Mouse (Mus musculus) v-Abl transformed pro-B cells (cell line): ENCODE data around the gene Gm21961.
"Not testable (repeated sequence)": the region's sequence is repeated elsewhere in the genome, so short reads cannot be mapped to it uniquely, and the experiment has no call there.

ENCODE experiments used
- in situ Hi-C, 2 experiments: fragments of 400-800 bp; cut with MboI; formaldehyde crosslinking; loops; one replicate each; pipeline ENCODE4 v1.15.1; 2025; ENCODE audit not compliant: unreplicated experiment in 2 of 2

Gene Gm21961

GRCm38 (mm10) chr15:65014804-65015203 is at the start of gene Gm21961:
Gene Gm21961 (minus strand): TSS chr15:65014904.
- in situ Hi-C loops = no loop called here

DNA sequence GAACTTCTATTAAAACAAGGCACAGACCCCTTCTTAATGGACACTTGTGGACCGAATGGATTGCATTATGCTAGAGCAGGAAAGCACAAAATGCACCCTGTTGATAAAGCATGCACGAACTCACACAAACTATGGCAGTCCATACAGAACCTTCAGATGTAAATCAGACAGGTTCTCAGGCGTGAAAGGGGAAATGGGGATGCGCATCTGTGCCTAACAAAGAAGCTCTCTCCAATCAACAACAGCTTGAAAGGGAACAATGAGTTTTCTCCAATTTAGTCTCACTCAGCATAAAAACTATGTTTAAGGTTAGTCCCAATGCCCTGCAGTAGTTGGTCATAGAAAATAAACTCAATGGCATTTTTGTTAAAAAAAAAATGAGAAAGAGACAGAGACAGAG is 27.3 kb upstream of the Gm21961 start:
- in situ Hi-C loops = no loop called here

DNA sequence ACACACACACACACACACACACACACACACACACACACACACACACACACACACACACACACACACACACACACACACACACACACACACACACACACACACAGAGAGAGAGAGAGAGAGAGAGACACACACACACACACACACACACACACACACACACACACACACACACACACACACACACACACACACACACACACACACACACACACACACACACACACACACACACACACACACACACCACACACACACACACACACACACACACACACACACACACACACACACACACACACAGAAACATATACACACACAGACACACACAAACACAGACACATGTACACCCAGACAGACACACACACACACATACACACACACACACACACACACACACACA is 24.5 kb upstream of the Gm21961 start:
- in situ Hi-C loops = not testable (repeated sequence)

- in situ Hi-C loops = no loop called here
These were observed 3.3 kb upstream of the Gm21961 start for GRCm38 (mm10) chr15:65017971-65018370.

- in situ Hi-C loops = no loop called here
These were observed 8.5 kb downstream of the Gm21961 start for GRCm38 (mm10) chr15:65006177-65006576.

- in situ Hi-C loops = no loop called here
These were observed 20.2 kb downstream of the Gm21961 start for GRCm38 (mm10) chr15:64994498-64994897.

DNA sequence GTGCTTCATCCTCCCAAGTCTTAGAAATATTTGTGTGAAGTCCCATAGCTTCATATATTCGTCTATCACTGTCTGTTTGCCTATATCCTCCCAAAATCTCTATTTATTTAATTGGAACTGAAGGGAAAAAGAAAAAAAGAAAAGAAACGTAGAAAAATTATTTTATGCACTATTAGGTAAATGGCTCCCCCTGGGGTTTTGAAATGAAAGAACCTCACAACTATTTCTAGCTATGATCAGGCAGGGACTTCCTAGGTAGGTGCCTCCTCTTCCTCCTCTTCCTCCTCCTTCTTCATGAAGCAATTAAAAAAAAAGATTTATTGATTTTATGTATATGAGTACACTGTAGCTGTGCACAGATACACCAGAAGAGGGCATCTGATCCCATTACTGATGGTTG is 34.7 kb downstream of the Gm21961 start:
- in situ Hi-C loops = no loop called here

- in situ Hi-C loops = no loop called here
These were observed 38.5 kb downstream of the Gm21961 start for GRCm38 (mm10) chr15:64976044-64976805.
